Mouse (Mus musculus) lung, postnatal 0 days (tissue): Measurements from ENCODE around the gene Nrxn2. TPM values are rescaled to one million over a fixed set of nuclear protein-coding genes. Genes with fewer than 3 reads are reported as not detected.
A peak's percentile ranks its signal among the peaks of the same experiment; 100 is the strongest.

Experiments
- ATAC-seq: fragments of 200-750 bp; cut with Nextera tagmentation; 2 replicates; pipeline ENCODE4 v1.8.0; 2017; ENCODE audit warnings: moderate library complexity
- DNase-seq: peaks from one replicate; pipeline ENCODE4 v3.0.0-alpha.2; 2016; ENCODE audit warnings: low spot score
- H3K27ac ChIP-seq: fragments of 300-500 bp; sonication (generic); 2 replicates; pipeline ENCODE4 v1.5.1; 2014; ENCODE audit warnings: antibody characterized with exemption, mild to moderate bottlenecking, low read length, mixed read lengths
- H3K27me3 ChIP-seq: fragments of 300-500 bp; sonication (generic); replicated peaks from 2 replicates; pipeline ENCODE4 v1.6.1; 2014; ENCODE audit warnings: low read length, mixed read lengths; ENCODE audit not compliant: insufficient read depth
- H3K36me3 ChIP-seq: fragments of 300-500 bp; sonication (generic); 2 replicates; pipeline ENCODE4 v1.6.1; 2014; ENCODE audit warnings: low read length, mixed read lengths; ENCODE audit not compliant: insufficient read depth
- H3K4me1 ChIP-seq: fragments of 300-500 bp; sonication (generic); 2 replicates; pipeline ENCODE4 v1.6.1; 2014; ENCODE audit warnings: antibody characterized with exemption, low read depth, low read length, mixed read lengths; ENCODE audit not compliant: insufficient read depth
- H3K4me2 ChIP-seq: fragments of 300-500 bp; sonication (generic); replicated peaks from 2 replicates; pipeline ENCODE4 v1.6.1; 2014; ENCODE audit warnings: low read depth, mild to moderate bottlenecking, low read length, moderate library complexity, mixed read lengths
- H3K4me3 ChIP-seq: fragments of 300-500 bp; sonication (generic); 2 replicates; pipeline ENCODE4 v1.5.1; 2014; ENCODE audit warnings: low read depth, low read length
- H3K9ac ChIP-seq: fragments of 300-500 bp; sonication (generic); replicated peaks from 2 replicates; pipeline ENCODE4 v1.6.1; 2014; ENCODE audit warnings: low read depth, mild to moderate bottlenecking
- H3K9me3 ChIP-seq: fragments of 300-500 bp; sonication (generic); 2 replicates; pipeline ENCODE4 v1.6.1; 2016; ENCODE audit warnings: low read length, mixed read lengths
- CTCF ChIP-seq: IDR thresholded peaks from 2 replicates; pipeline ENCODE4 v1.5.1; 2016; ENCODE audit warnings: antibody characterized with exemption, mild to moderate bottlenecking
- EP300 ChIP-seq: IDR thresholded peaks from 2 replicates; pipeline ENCODE4 v1.6.1; 2016; ENCODE audit warnings: antibody characterized with exemption, mild to moderate bottlenecking, control low read depth
- WGBS: fragments of 180-500 bp; shearing (Covaris S2); extraction: QIAGEN DNeasy Blood & Tissue Kit; methylation state at CpG from one replicate; pipeline ENCODE4 v1.1.7; 2014; 5-methylcytosine and 5-hydroxymethylcytosine counted together
- polyA plus RNA-seq: library from polyadenylated mRNA; unstranded; fragments of >200 nt; fragmentation: Nextera tagmentation; extraction: Ambion mirVana; gene quantifications from 2 replicates; pipeline ENCODE4 v1.2.1, GENCODE M21; 2015

Gene Nrxn2
- polyA plus RNA-seq, 1 experiment from 2014 or later: 3.8 TPM

- Histone ChIP-seq H3K27me3 (peaks cover 54% of the 10 kb centered on the region), H3K27ac (no peak overlapping the region), H3K36me3 (no peaks in the 10 kb centered on the region), H3K9me3 (no peaks in the 10 kb centered on the region), H3K4me2 (peak overlapping the region; percentile 29; the same call in 1 of the 2 replicates), H3K4me1 (no peaks in the 10 kb centered on the region), H3K9ac (no peak overlapping the region), H3K4me3 (peak overlapping the region; percentile 18; the same call in 1 of the 2 replicates)
- WGBS: 3% methylated on average over 59 of the region's 60 CpGs
- ATAC-seq: peak; percentile 13; the same call in 1 of the 2 replicates
- DNase-seq: no peak
- TF ChIP-seq CTCF (no peak), EP300 (no peak)
Observed at GRCm38 (mm10) chr19:6428501-6429200, 10.1 kb downstream of the Nrxn2 start.

- Histone ChIP-seq H3K36me3 (no peaks in the 10 kb centered on the region), H3K4me3 (no peak overlapping the region), H3K27ac (no peak overlapping the region), H3K4me1 (no peaks in the 10 kb centered on the region), H3K9me3 (no peaks in the 10 kb centered on the region), H3K27me3 (no peaks in the 10 kb centered on the region), H3K9ac (no peak overlapping the region), H3K4me2 (no peak overlapping the region)
- WGBS: 60% methylated on average over 10 of the region's 10 CpGs
- TF ChIP-seq EP300 (no peak), CTCF (no peak)
- ATAC-seq (no peak), DNase-seq (no peak)
Observed at GRCm38 (mm10) chr19:6443016-6443415, 24.5 kb downstream of the Nrxn2 start.

- no peak for DNase-seq
- H3K9me3 ChIP-seq: no peaks in the 10 kb centered on the region
- no peak for ATAC-seq
- H3K4me3 ChIP-seq: no peak overlapping the region
- no peaks in the 10 kb centered on the region for H3K4me1 ChIP-seq
- no peak overlapping the region for H3K27ac ChIP-seq
- H3K9ac ChIP-seq: no peak overlapping the region
- no peaks in the 10 kb centered on the region for H3K27me3 ChIP-seq
- WGBS: 49% methylated on average over 10 of the region's 10 CpGs
- no peaks in the 10 kb centered on the region for H3K36me3 ChIP-seq
- no peak overlapping the region for H3K4me2 ChIP-seq
- TF ChIP-seq EP300: no peak
- no peak for TF ChIP-seq CTCF
Observed at GRCm38 (mm10) chr19:6445761-6446423, 27.4 kb downstream of the Nrxn2 start.

GRCm38 (mm10) chr19:6446736-6447437 is 28.4 kb downstream of the Nrxn2 start:
- H3K4me1 ChIP-seq: peaks cover 3% of the 10 kb centered on the region; the same call in 1 of the 2 replicates
- H3K4me2 ChIP-seq: no peak overlapping the region
- H3K36me3 ChIP-seq: no peaks in the 10 kb centered on the region
- no peak overlapping the region for H3K9ac ChIP-seq
- 57% methylated on average over 7 of the region's 7 CpGs for WGBS
- TF ChIP-seq EP300: no peak
- no peak for TF ChIP-seq CTCF
- no peak for ATAC-seq
- H3K4me3 ChIP-seq: no peak overlapping the region
- H3K27ac ChIP-seq: no peak overlapping the region
- DNase-seq: no peak
- no peaks in the 10 kb centered on the region for H3K27me3 ChIP-seq
- H3K9me3 ChIP-seq: no peaks in the 10 kb centered on the region

- no peaks in the 10 kb centered on the region for H3K9me3 ChIP-seq
- no peak overlapping the region for H3K9ac ChIP-seq
- no peaks in the 10 kb centered on the region for H3K27me3 ChIP-seq
- peaks cover 6% of the 10 kb centered on the region; the same call in 1 of the 2 replicates for H3K4me1 ChIP-seq
- no peak overlapping the region; the same call in 1 of the 2 replicates for H3K4me2 ChIP-seq
- no peak for DNase-seq
- TF ChIP-seq EP300 (no peak), CTCF (no peak)
- H3K4me3 ChIP-seq: no peak overlapping the region
- ATAC-seq: no peak
- WGBS: 34% methylated on average over 5 of the region's 5 CpGs
- H3K27ac ChIP-seq: no peak overlapping the region
- H3K36me3 ChIP-seq: no peaks in the 10 kb centered on the region
Observed at GRCm38 (mm10) chr19:6448752-6449151, 30.2 kb downstream of the Nrxn2 start.

- no peak for ATAC-seq
- no peaks in the 10 kb centered on the region for H3K27me3 ChIP-seq
- H3K9ac ChIP-seq: no peak overlapping the region
Observed at GRCm38 (mm10) chr19:6449841-6450240, 31.3 kb downstream of the Nrxn2 start.

More at GRCm38 (mm10) chr19:6449841-6450240, 31.3 kb downstream of the Nrxn2 start:
- Histone ChIP-seq H3K36me3 (no peaks in the 10 kb centered on the region), H3K4me3 (no peak overlapping the region), H3K4me1 (peaks cover 6% of the 10 kb centered on the region; the same call in 1 of the 2 replicates), H3K27ac (no peak overlapping the region), H3K9me3 (no peaks in the 10 kb centered on the region), H3K4me2 (no peak overlapping the region)
- 68% methylated on average over 7 of the region's 7 CpGs for WGBS
- TF ChIP-seq CTCF: no peak
- TF ChIP-seq EP300: no peak
- DNase-seq: no peak
